Mouse (Mus musculus): ENCODE measurements around the gene Gm3646.

Gene Gm3646

GRCm38 (mm10) chr1:39805243-39805979, at the start of gene Gm3646:
Gene Gm3646 (minus strand): TSS chr1:39805332.
- no peak for DNase-seq (ENCODE audit: low read depth, low spot score)

- DNase-seq (ENCODE audit: low read depth, low spot score): no peak
Observed at GRCm38 (mm10) chr1:39847066-39847465, 41.9 kb upstream of the Gm3646 start.

- DNase-seq (ENCODE audit: low read depth, low spot score): no peak
Observed at GRCm38 (mm10) chr1:39846031-39846550, 41.0 kb upstream of the Gm3646 start.

- no peak for DNase-seq (ENCODE audit: low read depth, low spot score)
Observed at GRCm38 (mm10) chr1:39843328-39843727, 38.2 kb upstream of the Gm3646 start.

- DNase-seq (ENCODE audit: low read depth, low spot score): no peak
Observed at GRCm38 (mm10) chr1:39842218-39843007, 37.3 kb upstream of the Gm3646 start.

- DNase-seq (ENCODE audit: low read depth, low spot score): no peak
Observed at GRCm38 (mm10) chr1:39840856-39841255, 35.7 kb upstream of the Gm3646 start.

DNA sequence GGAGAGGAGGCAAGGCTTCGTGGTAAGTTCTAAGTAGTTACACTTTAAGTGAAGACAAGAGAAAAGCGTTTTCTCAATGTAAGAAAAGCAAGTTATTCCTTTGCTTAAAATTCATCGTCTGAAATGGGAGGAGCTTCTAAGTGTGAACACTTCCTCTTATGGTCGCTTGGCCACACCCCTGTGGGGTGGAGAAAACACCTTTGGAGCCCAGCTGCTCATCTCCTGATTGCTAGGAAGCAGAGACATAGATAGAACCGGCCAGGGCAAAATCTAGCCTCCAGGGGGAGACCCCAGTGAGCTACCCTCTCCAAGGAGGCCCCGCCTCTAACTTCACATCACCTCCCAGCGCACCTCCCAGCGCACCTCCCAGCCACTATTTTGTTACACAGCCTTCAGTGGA, 34.7 kb upstream of the Gm3646 start:
- no peak for DNase-seq (ENCODE audit: low read depth, low spot score)

DNA sequence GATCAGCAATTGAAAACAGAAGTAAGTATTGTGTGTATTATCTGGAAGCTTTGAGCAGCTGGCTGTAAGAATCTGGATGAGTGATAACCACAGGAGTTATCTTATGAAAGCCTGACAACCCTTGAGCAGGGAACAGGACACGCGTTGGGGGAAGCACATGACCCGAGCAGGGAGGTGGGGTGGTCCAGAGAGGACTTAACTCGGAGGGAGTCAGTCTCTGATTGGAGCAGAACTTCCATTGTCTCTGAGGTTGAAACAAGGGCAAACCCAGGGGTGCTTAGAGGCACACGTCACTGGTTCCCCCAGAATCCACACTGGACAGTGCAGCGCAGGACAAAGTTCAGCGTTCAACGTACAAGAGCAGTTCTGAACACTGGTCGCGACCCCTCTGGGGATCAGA, 34.1 kb upstream of the Gm3646 start:
- no peak for DNase-seq (ENCODE audit: low read depth, low spot score)

GRCm38 (mm10) chr1:39838487-39839169, 33.5 kb upstream of the Gm3646 start:
- no peak for DNase-seq (ENCODE audit: low read depth, low spot score)

GRCm38 (mm10) chr1:39831594-39832039, 26.5 kb upstream of the Gm3646 start:
- DNase-seq (ENCODE audit: low read depth, low spot score): no peak

DNA sequence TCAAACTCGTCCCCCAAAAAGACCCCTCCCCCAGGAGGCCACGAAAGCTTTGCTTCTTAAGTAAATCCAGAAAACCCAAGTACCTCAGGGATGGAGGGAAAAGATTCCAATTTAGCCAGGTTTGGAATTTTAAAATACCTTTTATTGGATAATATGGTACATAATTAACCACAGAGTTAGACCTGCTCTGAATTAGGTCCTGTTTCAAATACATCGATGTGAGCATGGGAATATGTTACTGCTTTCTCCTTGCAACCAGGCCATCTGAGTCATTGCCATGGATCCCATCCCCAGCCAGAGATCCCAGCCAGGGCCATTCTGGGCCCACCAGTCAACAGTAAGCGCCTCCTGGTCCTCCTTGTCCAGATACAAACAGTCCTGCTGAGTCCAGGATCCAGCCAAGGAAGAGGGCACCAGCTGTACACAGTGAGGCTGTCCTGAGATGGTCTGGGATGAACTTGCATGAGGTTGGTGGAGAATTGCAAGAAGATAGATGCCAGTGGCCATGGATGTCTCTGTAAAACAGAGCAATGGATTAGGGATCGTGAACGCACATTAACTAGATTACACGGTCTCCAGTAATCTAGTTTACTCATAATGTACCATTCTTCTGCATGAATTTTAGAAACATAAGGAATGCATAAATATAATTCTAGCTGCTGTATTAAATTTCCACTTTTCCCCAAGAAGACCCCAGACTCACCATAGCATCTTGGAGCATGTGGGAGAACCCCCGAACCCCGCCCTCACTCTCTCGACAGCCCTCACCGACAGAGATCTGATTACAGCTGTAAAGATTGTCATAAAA, 25.9 kb upstream of the Gm3646 start:
- no peak for DNase-seq (ENCODE audit: low read depth, low spot score)

DNA sequence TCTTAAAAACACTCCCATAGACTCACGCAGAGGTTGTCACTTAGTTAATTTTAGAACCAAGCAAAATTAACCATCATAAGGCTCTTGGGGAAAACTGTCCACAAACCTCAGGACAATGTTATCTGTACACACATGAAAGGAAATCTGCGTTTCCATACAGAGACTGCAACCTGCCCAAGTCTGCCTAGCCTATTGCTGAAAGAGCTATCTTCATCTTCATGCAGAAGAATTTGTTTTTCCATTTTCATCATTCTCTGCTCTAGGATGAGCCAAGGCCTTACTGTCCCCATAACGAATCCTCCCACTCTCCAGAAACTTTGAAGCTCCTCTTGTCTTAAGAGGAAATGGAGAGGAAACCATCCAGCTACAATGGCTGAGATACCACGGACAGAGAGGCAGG, 19.8 kb upstream of the Gm3646 start:
- no peak for DNase-seq (ENCODE audit: low read depth, low spot score)

- no peak for DNase-seq (ENCODE audit: low read depth, low spot score)
Observed at GRCm38 (mm10) chr1:39824240-39824639, 19.1 kb upstream of the Gm3646 start.

DNA sequence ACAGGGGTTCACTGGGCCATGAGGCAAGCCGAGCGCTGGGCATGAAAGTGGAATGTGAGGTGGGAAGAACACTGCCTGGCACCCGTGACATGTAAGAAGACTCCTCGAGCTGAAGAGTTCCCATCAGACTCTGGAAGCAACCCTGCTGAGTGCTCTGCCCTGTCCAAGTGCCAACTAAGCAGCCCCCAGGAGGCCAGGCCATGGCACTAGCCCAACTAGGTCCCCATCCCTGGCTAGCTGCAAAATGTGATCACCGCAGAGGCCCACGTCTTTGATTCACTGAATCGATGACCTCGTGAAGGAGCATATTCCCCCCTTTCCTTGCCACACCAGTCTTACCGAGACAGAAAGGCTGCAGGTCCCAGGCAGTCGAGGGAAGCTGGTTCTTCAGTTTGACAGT, 14.5 kb upstream of the Gm3646 start:
- no peak for DNase-seq (ENCODE audit: low read depth, low spot score)

- no peak for DNase-seq (ENCODE audit: low read depth, low spot score)
Observed at GRCm38 (mm10) chr1:39815766-39816165, 10.6 kb upstream of the Gm3646 start.

DNA sequence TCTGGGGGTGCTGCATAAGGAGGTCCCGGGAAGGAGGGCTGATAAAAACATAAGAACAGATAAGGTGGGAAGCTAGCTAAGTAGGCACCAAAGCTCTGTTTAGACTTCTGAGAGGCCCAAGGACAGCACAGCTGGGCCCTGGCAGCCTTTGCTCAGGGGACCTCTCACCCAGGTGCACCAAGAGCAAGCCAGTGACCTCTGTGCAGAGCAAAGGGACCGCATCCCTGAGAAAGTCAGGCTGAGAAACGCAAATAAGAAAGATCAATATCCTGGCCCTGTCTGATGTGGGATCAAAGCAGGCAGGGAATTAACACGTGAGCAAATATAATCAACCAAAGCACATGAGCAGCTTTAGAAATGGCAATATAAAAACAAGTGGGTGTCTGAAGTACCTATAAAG, 7.9 kb upstream of the Gm3646 start:
- DNase-seq (ENCODE audit: low read depth, low spot score): no peak

DNA sequence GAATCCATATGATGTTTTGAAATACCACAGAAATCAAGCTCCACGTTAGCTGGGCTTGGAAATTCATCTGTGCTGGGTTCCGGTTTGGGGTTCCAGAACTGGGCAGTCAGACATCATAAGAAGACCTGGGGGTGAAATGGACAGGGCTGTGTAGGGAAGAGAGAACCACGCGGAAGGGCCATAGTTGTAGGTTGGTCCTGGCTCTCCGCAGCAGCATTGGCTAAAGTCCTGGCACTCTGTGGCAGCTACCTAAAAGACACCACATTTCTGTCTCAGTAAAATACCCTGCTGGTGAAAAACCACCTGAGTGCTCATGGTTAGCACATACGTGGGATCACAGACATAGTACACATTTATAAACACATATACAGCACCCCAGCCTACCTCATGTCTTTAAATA, 343 bp downstream of the Gm3646 start:
- no peak for DNase-seq (ENCODE audit: low read depth, low spot score)

GRCm38 (mm10) chr1:39802946-39803345, 2.2 kb downstream of the Gm3646 start:
- no peak for DNase-seq (ENCODE audit: low read depth, low spot score)

DNA sequence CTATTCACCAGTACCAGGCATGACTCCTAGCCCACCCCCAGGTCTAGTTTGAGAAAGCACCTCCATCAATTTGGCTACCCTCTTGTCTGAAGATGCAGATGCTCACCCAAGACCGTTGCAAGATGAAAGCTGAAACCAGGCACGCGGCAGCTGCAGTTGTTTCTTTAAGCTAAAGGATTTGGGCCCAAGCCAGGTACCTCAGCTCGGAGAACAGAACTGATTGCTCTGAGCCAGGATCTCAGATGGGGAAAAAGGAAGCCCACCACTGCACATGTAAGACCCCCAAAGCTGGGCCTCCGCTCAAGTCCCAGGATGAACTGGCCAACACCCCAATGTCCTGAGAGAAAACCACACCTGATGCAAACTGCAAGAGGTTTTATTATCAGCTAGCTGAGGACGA, 7.6 kb downstream of the Gm3646 start:
- DNase-seq (ENCODE audit: low read depth, low spot score): no peak

GRCm38 (mm10) chr1:39796765-39797164, 8.4 kb downstream of the Gm3646 start:
- no peak for DNase-seq (ENCODE audit: low read depth, low spot score)

- DNase-seq (ENCODE audit: low read depth, low spot score): no peak
Observed at GRCm38 (mm10) chr1:39784632-39785031, 20.5 kb downstream of the Gm3646 start.
